Mouse (Mus musculus) G1E (cell line): ENCODE measurements around the gene Phox2b. TPM values are rescaled to one million over a fixed set of nuclear protein-coding genes. Genes with fewer than 3 reads are reported as not detected.

Source experiments
- ATAC-seq: 2 replicates; pipeline ENCODE4 v1.8.0; 2016; ENCODE audit warnings: mild to moderate bottlenecking; ENCODE audit not compliant: insufficient number of reproducible peaks, poor library complexity, low FRiP score, severe bottlenecking; ENCODE audit errors: extremely low read depth
- DNase-seq: peaks from one replicate; pipeline ENCODE4 v3.0.0; 2012; ENCODE audit warnings: low spot score
- H3K27me3 ChIP-seq: 2 replicates; pipeline ENCODE4 v1.6.1; 2012; ENCODE audit warnings: mild to moderate bottlenecking, low read length, inconsistent platforms; ENCODE audit not compliant: insufficient read depth
- H3K36me3 ChIP-seq: replicated peaks from 2 replicates; pipeline ENCODE3; 2012; ENCODE audit warnings: mild to moderate bottlenecking, inconsistent platforms
- H3K4me1 ChIP-seq: 2 replicates; pipeline ENCODE4 v1.6.1; 2012; ENCODE audit warnings: low read depth, low read length, inconsistent platforms, mixed read lengths; ENCODE audit not compliant: insufficient read depth
- H3K4me3 ChIP-seq: 2 replicates; pipeline ENCODE4 v1.5.1; 2012; ENCODE audit warnings: low read depth, mild to moderate bottlenecking, inconsistent platforms, low read length, moderate library complexity, mixed read lengths
- H3K9me3 ChIP-seq: replicated peaks from 2 replicates; pipeline ENCODE4 v1.6.1; 2012; ENCODE audit warnings: inconsistent platforms
- CTCF ChIP-seq: IDR thresholded peaks from 2 replicates; pipeline ENCODE4 v1.5.1; 2012; ENCODE audit warnings: low read depth, low read length, inconsistent platforms, mixed read lengths
- GATA1 ChIP-seq: IDR thresholded peaks from 2 replicates; pipeline ENCODE4 v1.6.1; 2012; ENCODE audit warnings: borderline replicate concordance, low read length, inconsistent platforms, mixed read lengths
- GATA2 ChIP-seq: IDR thresholded peaks from 2 replicates; pipeline ENCODE4 v1.6.1; 2012; ENCODE audit warnings: low read depth, low read length, inconsistent platforms, borderline replicate concordance
- POLR2AphosphoS5 ChIP-seq: IDR thresholded peaks from 2 replicates; pipeline ENCODE4 v1.6.1; 2012; ENCODE audit warnings: low read depth, low read length, inconsistent platforms; ENCODE audit not compliant: insufficient replicate concordance
- TAL1 ChIP-seq: conservative IDR thresholded peaks from 2 replicates; pipeline ENCODE4 v1.6.1; 2012; ENCODE audit warnings: low read depth, low read length, inconsistent platforms, mixed read lengths
- polyA plus RNA-seq: library from polyadenylated mRNA; stranded (reverse); fragments of >175 nt; gene quantifications from 2 replicates; pipeline ENCODE4 v1.2.3, GENCODE M21; 2012
- total RNA-seq, 2 experiments: library from RNA; stranded (forward) in 1 of 2; stranded (reverse) in 1 of 2; fragments of 200-1000 nt in 1 of 2; fragments of >200 nt in 1 of 2; fragmentation: Nextera tagmentation in 1 of 2; gene quantifications; 2 replicates each; pipeline ENCODE4 v1.2.3; 2014 to 2017

Phox2b gene
- total and polyA plus RNA-seq, 3 experiments: 0.11 TPM; not detected in 2

DNA sequence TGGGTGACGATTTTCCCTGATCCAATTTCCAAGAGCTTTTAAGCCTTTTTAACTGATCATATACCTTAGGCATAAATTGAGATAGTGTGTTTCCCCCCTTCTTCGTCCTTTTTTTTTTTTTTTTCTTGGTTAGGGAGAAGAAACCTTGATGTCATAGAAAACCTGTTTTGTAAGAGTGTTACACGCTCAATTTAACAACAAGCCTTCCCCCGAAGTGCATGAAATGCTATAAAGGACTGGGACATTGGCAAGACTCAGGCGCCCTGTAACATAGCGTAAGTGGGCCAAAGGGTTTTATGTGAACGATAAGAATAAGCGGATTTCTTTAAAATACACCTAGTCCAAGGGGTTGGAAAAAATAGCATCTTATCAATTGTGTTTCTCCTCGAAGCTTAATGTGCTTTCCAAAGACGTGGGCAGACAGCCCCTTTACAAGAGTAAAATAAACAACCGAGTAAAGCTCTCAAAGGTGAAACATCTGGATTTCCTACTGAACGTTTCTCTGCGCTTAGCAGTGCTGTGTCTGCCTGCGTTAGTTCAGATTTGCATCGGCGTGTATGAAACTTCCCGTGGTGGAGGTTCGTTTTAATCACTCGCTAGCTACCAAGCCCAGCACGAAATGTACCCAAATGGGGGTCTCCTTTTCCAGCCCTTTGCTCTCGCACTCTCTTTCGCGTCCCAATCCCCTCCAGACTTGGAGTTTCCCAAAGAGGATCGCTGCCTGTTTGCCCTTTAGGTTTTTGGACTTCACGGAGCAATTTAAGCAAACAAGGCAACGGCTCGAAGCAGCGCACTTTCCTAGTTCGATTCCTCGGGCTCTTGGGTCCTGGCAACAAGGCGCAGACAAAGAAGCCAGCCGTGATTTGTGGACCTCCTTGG, 531 bp upstream of the Phox2b start:
- TF ChIP-seq GATA1 (no peak), POLR2AphosphoS5 (no peak), CTCF (no peak), TAL1 (no peak), GATA2 (no peak)
- H3K4me3 ChIP-seq: no peak overlapping the region
- H3K4me1 ChIP-seq: no peaks in the 10 kb centered on the region
- H3K36me3 ChIP-seq: no peaks in the 10 kb centered on the region
- no peaks in the 10 kb centered on the region for H3K27me3 ChIP-seq
- peaks cover 61% of the 10 kb centered on the region for H3K9me3 ChIP-seq
- DNase-seq: no peak
- ATAC-seq: no peak

DNA sequence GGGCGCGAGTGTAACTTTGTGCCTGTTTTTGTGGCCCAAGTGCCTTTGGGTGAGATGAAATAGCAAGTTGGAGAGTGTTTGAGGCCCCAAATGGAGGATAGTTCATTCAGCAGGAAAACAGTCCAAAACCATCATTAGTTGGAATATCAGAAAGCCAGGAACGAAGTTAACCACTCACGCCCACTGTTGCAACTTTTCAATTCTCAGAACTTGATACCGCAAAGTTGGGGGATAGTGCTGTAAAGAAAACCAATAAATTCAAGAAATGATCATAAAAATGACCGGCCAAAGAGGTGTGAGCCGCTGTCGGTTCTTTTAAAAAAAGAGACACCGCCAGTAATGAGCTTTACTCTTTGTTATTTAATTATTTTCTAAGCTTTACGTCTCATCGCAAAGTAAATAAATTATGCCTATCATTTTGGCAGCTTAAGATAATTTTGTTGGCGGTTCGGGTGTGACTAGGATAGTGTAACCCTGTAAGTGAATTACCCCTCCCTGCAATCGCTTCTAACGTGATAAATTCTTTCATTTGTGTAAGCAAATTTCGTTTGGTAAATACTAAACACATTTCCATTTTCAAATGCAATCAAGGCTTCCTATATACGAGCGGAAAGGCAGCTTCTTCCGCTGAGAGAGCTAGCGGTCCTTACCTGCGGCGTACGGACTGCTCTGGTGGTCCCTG, 909 bp downstream of the Phox2b start:
- Histone ChIP-seq H3K9me3 (peaks cover 62% of the 10 kb centered on the region), H3K4me1 (no peaks in the 10 kb centered on the region), H3K4me3 (no peak overlapping the region), H3K27me3 (no peaks in the 10 kb centered on the region), H3K36me3 (no peaks in the 10 kb centered on the region)
- ATAC-seq (no peak), DNase-seq (no peak)
- TF ChIP-seq GATA1 (no peak), TAL1 (no peak), POLR2AphosphoS5 (no peak), GATA2 (no peak), CTCF (no peak)

DNA sequence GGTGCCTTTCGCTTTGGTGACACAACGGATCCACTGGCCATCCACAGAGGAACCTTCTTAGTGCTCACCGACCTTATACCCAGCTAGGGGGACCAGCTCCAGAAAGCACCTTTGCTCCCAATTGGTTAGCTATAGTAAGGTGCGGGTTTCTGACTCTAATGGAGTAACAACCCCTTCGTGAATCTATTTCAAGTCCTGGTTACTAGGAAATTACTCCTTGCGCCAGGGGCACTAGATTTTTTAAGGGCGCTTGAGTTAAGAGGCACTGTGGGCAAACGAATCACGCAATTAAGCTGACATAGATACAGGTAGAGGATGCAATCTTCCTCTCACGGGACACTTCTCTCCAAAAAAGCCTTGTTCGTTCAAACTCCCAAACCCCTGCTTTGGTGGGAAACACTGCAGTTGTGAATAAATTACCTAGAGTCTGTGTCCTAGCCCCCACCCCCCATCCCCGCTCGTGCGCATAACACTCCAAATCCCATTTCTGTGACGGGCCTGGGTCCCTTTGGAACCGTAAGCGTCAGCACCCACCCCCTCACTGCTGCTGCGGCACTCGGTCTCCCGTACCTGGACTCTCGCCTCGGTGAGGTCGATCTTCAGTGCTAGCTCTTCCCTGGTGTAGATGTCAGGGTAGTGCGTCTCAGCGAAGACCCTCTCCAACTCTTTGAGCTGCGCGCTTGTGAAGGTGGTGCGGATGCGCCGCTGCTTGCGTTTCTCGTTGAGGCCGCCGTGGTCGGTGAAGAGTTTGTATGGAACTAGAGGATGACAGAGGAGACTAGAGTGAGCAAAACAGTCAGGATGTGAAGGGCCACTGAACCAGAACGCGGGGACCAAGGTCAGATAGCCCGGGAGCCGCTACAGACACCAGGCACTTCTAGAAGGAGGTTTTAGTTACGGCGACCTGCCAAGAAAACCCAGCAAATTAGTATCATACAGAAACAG, 1.7 kb downstream of the Phox2b start:
- no peak overlapping the region for H3K4me3 ChIP-seq
- TF ChIP-seq CTCF (no peak), GATA2 (no peak), TAL1 (no peak), POLR2AphosphoS5 (no peak), GATA1 (no peak)
- no peaks in the 10 kb centered on the region for H3K36me3 ChIP-seq
- H3K9me3 ChIP-seq: peaks cover 62% of the 10 kb centered on the region
- DNase-seq (no peak), ATAC-seq (no peak)
- no peaks in the 10 kb centered on the region for H3K4me1 ChIP-seq
- no peaks in the 10 kb centered on the region for H3K27me3 ChIP-seq

DNA sequence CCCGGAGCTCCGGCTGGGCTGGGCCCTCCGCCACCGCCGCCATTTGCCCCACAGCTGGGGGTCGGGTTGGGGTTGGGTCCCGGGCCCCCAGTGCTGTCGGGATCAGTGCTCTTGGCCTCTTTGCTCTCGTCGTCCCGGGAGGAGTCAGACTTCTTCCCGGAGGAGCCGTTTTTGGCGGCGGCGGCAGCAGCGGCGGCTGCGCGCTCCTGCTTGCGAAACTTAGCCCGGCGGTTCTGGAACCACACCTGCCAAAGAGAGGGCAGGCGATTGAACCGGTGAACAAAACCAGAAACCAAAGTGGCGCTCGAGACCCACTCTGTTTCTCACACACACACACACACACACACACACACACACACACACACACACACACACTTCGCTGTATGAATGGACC, 2.7 kb downstream of the Phox2b start:
- DNase-seq: no peak
- Histone ChIP-seq H3K4me3 (no peak overlapping the region), H3K36me3 (no peaks in the 10 kb centered on the region), H3K4me1 (no peaks in the 10 kb centered on the region), H3K9me3 (peaks cover 59% of the 10 kb centered on the region), H3K27me3 (no peaks in the 10 kb centered on the region)
- TF ChIP-seq POLR2AphosphoS5 (no peak), TAL1 (no peak), CTCF (no peak), GATA2 (no peak), GATA1 (no peak)
- no peak for ATAC-seq

DNA sequence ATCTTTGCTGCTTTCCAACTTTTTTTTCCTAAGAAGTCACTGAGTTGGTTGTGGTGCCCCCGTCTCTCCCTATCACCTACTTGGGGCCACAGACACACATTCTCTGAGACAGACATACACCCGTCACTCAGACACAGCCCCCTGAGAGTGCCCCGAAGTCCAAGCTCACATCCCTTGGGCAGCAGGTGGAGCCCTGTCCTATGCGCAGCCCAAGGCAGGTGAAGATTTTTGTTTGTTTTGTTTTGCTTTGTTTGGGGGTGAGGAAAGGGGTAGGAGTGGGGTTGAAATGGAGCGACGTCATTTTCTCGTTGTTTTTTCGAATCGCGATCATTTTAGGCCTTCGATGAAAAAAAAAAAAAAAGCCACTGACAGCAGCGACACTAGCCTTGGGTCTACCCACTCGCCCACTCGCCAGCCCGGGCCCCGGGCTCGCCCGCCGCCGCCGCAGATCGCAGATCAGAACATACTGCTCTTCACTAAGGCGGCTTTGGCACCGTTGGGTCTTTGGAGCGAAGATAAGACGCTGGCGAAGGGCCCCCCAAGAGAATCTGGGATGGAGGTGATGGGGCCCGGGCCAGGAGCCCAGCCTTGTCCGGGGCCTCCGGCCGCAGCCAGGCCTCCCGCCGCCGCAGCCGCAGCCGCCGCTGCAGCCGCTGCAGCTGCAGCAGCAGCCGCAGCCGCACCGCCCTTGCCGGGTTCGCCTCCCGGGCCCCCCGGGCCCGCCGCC, 3.3 kb downstream of the Phox2b start:
- Histone ChIP-seq H3K36me3 (no peaks in the 10 kb centered on the region), H3K4me3 (no peak overlapping the region), H3K4me1 (no peaks in the 10 kb centered on the region), H3K9me3 (peaks cover 54% of the 10 kb centered on the region), H3K27me3 (no peaks in the 10 kb centered on the region)
- TF ChIP-seq POLR2AphosphoS5 (no peak), TAL1 (no peak), GATA1 (no peak), CTCF (no peak), GATA2 (no peak)
- no peak for ATAC-seq
- no peak for DNase-seq
